Mouse (Mus musculus): Measurements from ENCODE around the gene Ppil6.
"Not testable (repeated sequence)": the region's sequence is repeated elsewhere in the genome, so short reads cannot be mapped to it uniquely, and the experiment has no call there.

Ppil6 gene

GRCm38 (mm10) chr10:41477278-41478181 is 12.7 kb upstream of the Ppil6 start:
- in situ Hi-C loops (cut with MboI; ENCODE audit: low sequenced_read_pairs) = no loop called here

- in situ Hi-C loops (cut with MboI; ENCODE audit: low sequenced_read_pairs) = no loop called here
These were observed 10.3 kb upstream of the Ppil6 start for GRCm38 (mm10) chr10:41479961-41480360.

GRCm38 (mm10) chr10:41480938-41481880 is 9.0 kb upstream of the Ppil6 start:
- in situ Hi-C loops (cut with MboI; ENCODE audit: low sequenced_read_pairs) = no loop called here

- in situ Hi-C loops (cut with MboI; ENCODE audit: low sequenced_read_pairs) = no loop called here
These were observed 7.8 kb upstream of the Ppil6 start for GRCm38 (mm10) chr10:41482446-41482845.

GRCm38 (mm10) chr10:41485778-41486177 is 4.5 kb upstream of the Ppil6 start:
- in situ Hi-C loops (cut with MboI; ENCODE audit: low sequenced_read_pairs) = no loop called here

- in situ Hi-C loops (cut with MboI; ENCODE audit: low sequenced_read_pairs) = no loop called here
These were observed 3.6 kb upstream of the Ppil6 start for GRCm38 (mm10) chr10:41486506-41487170.

GRCm38 (mm10) chr10:41488877-41489276 is 1.4 kb upstream of the Ppil6 start:
- in situ Hi-C loops (cut with MboI; ENCODE audit: low sequenced_read_pairs) = no loop called here

- in situ Hi-C loops (cut with MboI; ENCODE audit: low sequenced_read_pairs) = no loop called here
These were observed 945 bp upstream of the Ppil6 start for GRCm38 (mm10) chr10:41489294-41489693.

GRCm38 (mm10) chr10:41490518-41490873 is 257 bp downstream of the Ppil6 start:
- in situ Hi-C loops (cut with MboI; ENCODE audit: low sequenced_read_pairs) = no loop called here

- in situ Hi-C loops (cut with MboI; ENCODE audit: low sequenced_read_pairs) = no loop called here
These were observed 872 bp downstream of the Ppil6 start for GRCm38 (mm10) chr10:41491111-41491510.

- in situ Hi-C loops (cut with MboI; ENCODE audit: low sequenced_read_pairs) = no loop called here
These were observed 10.7 kb downstream of the Ppil6 start for GRCm38 (mm10) chr10:41500941-41501340.

- in situ Hi-C loops (cut with MboI; ENCODE audit: low sequenced_read_pairs) = no loop called here
These were observed 14.8 kb downstream of the Ppil6 start for GRCm38 (mm10) chr10:41504996-41505395.

GRCm38 (mm10) chr10:41505446-41505845 is 15.2 kb downstream of the Ppil6 start:
- in situ Hi-C loops (cut with MboI; ENCODE audit: low sequenced_read_pairs) = not testable (repeated sequence)

GRCm38 (mm10) chr10:41509160-41509559 is 18.9 kb downstream of the Ppil6 start:
- in situ Hi-C loops (cut with MboI; ENCODE audit: low sequenced_read_pairs) = no loop called here

- in situ Hi-C loops (cut with MboI; ENCODE audit: low sequenced_read_pairs) = loop anchor here (10.0 kb wide), 1 partner anchor 780 kb away; no protein-coding TSS in a partner anchor
These were observed 24.1 kb downstream of the Ppil6 start for GRCm38 (mm10) chr10:41514301-41514700.

GRCm38 (mm10) chr10:41514921-41515320 is 24.7 kb downstream of the Ppil6 start:
- in situ Hi-C loops (cut with MboI; ENCODE audit: low sequenced_read_pairs) = loop anchor here (5.0 to 10.0 kb wide), 2 partner anchors 167 to 780 kb away; no protein-coding TSS in a partner anchor

- in situ Hi-C loops (cut with MboI; ENCODE audit: low sequenced_read_pairs) = loop anchor here (5.0 to 10.0 kb wide), 2 partner anchors 164 to 776 kb away; no protein-coding TSS in a partner anchor
These were observed 28.3 kb downstream of the Ppil6 start for GRCm38 (mm10) chr10:41518508-41518980.

GRCm38 (mm10) chr10:41518981-41519618 is 28.9 kb downstream of the Ppil6 start, which contains the start of gene Cd164:
TSS of gene Cd164 (plus strand) at chr10:41519414.
- in situ Hi-C loops (cut with MboI; ENCODE audit: low sequenced_read_pairs) = loop anchor here (5.0 to 10.0 kb wide), 2 partner anchors 163 to 776 kb away; no protein-coding TSS in a partner anchor

- in situ Hi-C loops (cut with MboI; ENCODE audit: low sequenced_read_pairs) = loop anchor here (5.0 to 10.0 kb wide), 2 partner anchors 162 to 775 kb away; no protein-coding TSS in a partner anchor
These were observed 29.6 kb downstream of the Ppil6 start for GRCm38 (mm10) chr10:41519640-41520409.
